Mouse (Mus musculus): ENCODE data around the gene Dnaja3. TPM values are rescaled to one million over a fixed set of nuclear protein-coding genes. Genes with fewer than 3 reads are reported as not detected.

Dnaja3 gene
- polyA plus RNA-seq, 1 experiment from 2014 or later = 49.1 TPM

- H3K9ac ChIP-seq (ENCODE audit: low read depth, low read length) = no peak overlapping the region
- no peaks in the 10 kb centered on the region for H3K27me3 ChIP-seq (ENCODE audit: control insufficient read depth, insufficient read depth, low read length)
- no peak for DNase-seq (ENCODE audit: low spot score)
- peak overlapping the region; percentile 11; the same call in 1 of the 2 replicates for H3K27ac ChIP-seq (ENCODE audit: low read depth, low read length)
- no peaks in the 10 kb centered on the region for H3K36me3 ChIP-seq (ENCODE audit: control insufficient read depth, insufficient read depth, low read length)
- 59% methylated on average over 1 of the region's 1 CpGs for WGBS
- ATAC-seq (ENCODE audit: low FRiP score) = no peak
- H3K9me3 ChIP-seq (ENCODE audit: control insufficient read depth, low read length) = no peaks in the 10 kb centered on the region
- peaks cover 51% of the 10 kb centered on the region for H3K4me1 ChIP-seq (replicated peaks; ENCODE audit: control insufficient read depth, insufficient read depth, low read length)
- no peak overlapping the region for H3K4me2 ChIP-seq (replicated peaks; ENCODE audit: low read depth, low read length)
- no peak overlapping the region for H3K4me3 ChIP-seq (ENCODE audit: low read depth, low read length)
Observed at GRCm38 (mm10) chr16:4603453-4603837, 36.3 kb upstream of the Dnaja3 start.

- Histone ChIP-seq H3K9ac (ENCODE audit: low read depth, low read length) (0 out of 2 replicates have a peak overlapping the region, but pooled peaks have one; percentile 19), H3K27me3 (ENCODE audit: control insufficient read depth, insufficient read depth, low read length) (no peaks in the 10 kb centered on the region), H3K27ac (ENCODE audit: low read depth, low read length) (peak overlapping the region; percentile 11; the same call in 1 of the 2 replicates), H3K4me3 (ENCODE audit: low read depth, low read length) (no peak overlapping the region), H3K4me1 (replicated peaks; ENCODE audit: control insufficient read depth, insufficient read depth, low read length) (peaks cover 43% of the 10 kb centered on the region), H3K9me3 (ENCODE audit: control insufficient read depth, low read length) (no peaks in the 10 kb centered on the region), H3K4me2 (replicated peaks; ENCODE audit: low read depth, low read length) (no peak overlapping the region), H3K36me3 (ENCODE audit: control insufficient read depth, insufficient read depth, low read length) (no peaks in the 10 kb centered on the region)
- no peak for DNase-seq (ENCODE audit: low spot score)
- ATAC-seq (ENCODE audit: low FRiP score) = no peak
- 67% methylated on average over 11 of the region's 11 CpGs for WGBS
Observed at GRCm38 (mm10) chr16:4604293-4604837, 35.4 kb upstream of the Dnaja3 start.

GRCm38 (mm10) chr16:4605514-4606131, 34.2 kb upstream of the Dnaja3 start:
- WGBS = 48% methylated on average over 13 of the region's 13 CpGs
- Histone ChIP-seq H3K4me1 (replicated peaks; ENCODE audit: control insufficient read depth, insufficient read depth, low read length) (peaks cover 38% of the 10 kb centered on the region), H3K27me3 (ENCODE audit: control insufficient read depth, insufficient read depth, low read length) (no peaks in the 10 kb centered on the region), H3K4me3 (ENCODE audit: low read depth, low read length) (no peak overlapping the region), H3K27ac (ENCODE audit: low read depth, low read length) (peak overlapping the region; percentile 47; the same call in 1 of the 2 replicates), H3K9me3 (ENCODE audit: control insufficient read depth, low read length) (no peaks in the 10 kb centered on the region), H3K4me2 (replicated peaks; ENCODE audit: low read depth, low read length) (no peak overlapping the region), H3K36me3 (ENCODE audit: control insufficient read depth, insufficient read depth, low read length) (no peaks in the 10 kb centered on the region), H3K9ac (ENCODE audit: low read depth, low read length) (peak overlapping the region; percentile 11; the same call in 1 of the 2 replicates)
- 0 out of 2 replicates have a peak, but pooled peaks have one; percentile 26 for ATAC-seq (ENCODE audit: low FRiP score)
- no peak for DNase-seq (ENCODE audit: low spot score)

GRCm38 (mm10) chr16:4606431-4607084, 33.2 kb upstream of the Dnaja3 start:
- H3K27ac ChIP-seq (ENCODE audit: low read depth, low read length) = 0 out of 2 replicates have a peak overlapping the region, but pooled peaks have one; percentile 17
- DNase-seq (ENCODE audit: low spot score) = no peak
- no peak for ATAC-seq (ENCODE audit: low FRiP score)
- H3K4me2 ChIP-seq (replicated peaks; ENCODE audit: low read depth, low read length) = no peak overlapping the region
- 0 out of 2 replicates have a peak, but pooled peaks cover 2% of the 10 kb centered on the region for H3K36me3 ChIP-seq (ENCODE audit: control insufficient read depth, insufficient read depth, low read length)
- H3K4me3 ChIP-seq (ENCODE audit: low read depth, low read length) = no peak overlapping the region
- H3K27me3 ChIP-seq (ENCODE audit: control insufficient read depth, insufficient read depth, low read length) = no peaks in the 10 kb centered on the region
- H3K9ac ChIP-seq (ENCODE audit: low read depth, low read length) = 0 out of 2 replicates have a peak overlapping the region, but pooled peaks have one; percentile 11
- H3K4me1 ChIP-seq (replicated peaks; ENCODE audit: control insufficient read depth, insufficient read depth, low read length) = peaks cover 35% of the 10 kb centered on the region
- 36% methylated on average over 5 of the region's 5 CpGs for WGBS
- H3K9me3 ChIP-seq (ENCODE audit: control insufficient read depth, low read length) = no peaks in the 10 kb centered on the region

- peaks cover 6% of the 10 kb centered on the region; the same call in 1 of the 2 replicates for H3K36me3 ChIP-seq (ENCODE audit: control insufficient read depth, insufficient read depth, low read length)
- H3K4me2 ChIP-seq (replicated peaks; ENCODE audit: low read depth, low read length) = no peak overlapping the region
- DNase-seq (ENCODE audit: low spot score) (peak; percentile 88), ATAC-seq (ENCODE audit: low FRiP score) (peak; percentile 15; the same call in 1 of the 2 replicates)
- H3K27ac ChIP-seq (ENCODE audit: low read depth, low read length) = no peak overlapping the region
- H3K4me3 ChIP-seq (ENCODE audit: low read depth, low read length) = no peak overlapping the region
- WGBS = 55% methylated on average over 9 of the region's 9 CpGs
- peaks cover 23% of the 10 kb centered on the region for H3K4me1 ChIP-seq (replicated peaks; ENCODE audit: control insufficient read depth, insufficient read depth, low read length)
- no peaks in the 10 kb centered on the region for H3K9me3 ChIP-seq (ENCODE audit: control insufficient read depth, low read length)
- no peaks in the 10 kb centered on the region for H3K27me3 ChIP-seq (ENCODE audit: control insufficient read depth, insufficient read depth, low read length)
- H3K9ac ChIP-seq (ENCODE audit: low read depth, low read length) = no peak overlapping the region
Observed at GRCm38 (mm10) chr16:4607818-4608531, 31.8 kb upstream of the Dnaja3 start.

GRCm38 (mm10) chr16:4608532-4609059, 31.2 kb upstream of the Dnaja3 start:
- Histone ChIP-seq H3K9me3 (ENCODE audit: control insufficient read depth, low read length) (no peaks in the 10 kb centered on the region), H3K27me3 (ENCODE audit: control insufficient read depth, insufficient read depth, low read length) (no peaks in the 10 kb centered on the region), H3K27ac (ENCODE audit: low read depth, low read length) (no peak overlapping the region), H3K4me1 (replicated peaks; ENCODE audit: control insufficient read depth, insufficient read depth, low read length) (peaks cover 21% of the 10 kb centered on the region), H3K36me3 (ENCODE audit: control insufficient read depth, insufficient read depth, low read length) (peaks cover 12% of the 10 kb centered on the region), H3K4me2 (replicated peaks; ENCODE audit: low read depth, low read length) (no peak overlapping the region), H3K4me3 (ENCODE audit: low read depth, low read length) (no peak overlapping the region), H3K9ac (ENCODE audit: low read depth, low read length) (no peak overlapping the region)
- 90% methylated on average over 19 of the region's 19 CpGs for WGBS
- DNase-seq (ENCODE audit: low spot score) (no peak), ATAC-seq (ENCODE audit: low FRiP score) (no peak)

- no peak overlapping the region for H3K9ac ChIP-seq (ENCODE audit: low read depth, low read length)
- peaks cover 21% of the 10 kb centered on the region for H3K36me3 ChIP-seq (ENCODE audit: control insufficient read depth, insufficient read depth, low read length)
- H3K9me3 ChIP-seq (ENCODE audit: control insufficient read depth, low read length) = no peaks in the 10 kb centered on the region
- H3K4me3 ChIP-seq (ENCODE audit: low read depth, low read length) = no peak overlapping the region
- WGBS = 91% methylated on average over 5 of the region's 5 CpGs
- peaks cover 3% of the 10 kb centered on the region for H3K4me1 ChIP-seq (replicated peaks; ENCODE audit: control insufficient read depth, insufficient read depth, low read length)
- H3K27me3 ChIP-seq (ENCODE audit: control insufficient read depth, insufficient read depth, low read length) = no peaks in the 10 kb centered on the region
- no peak overlapping the region for H3K27ac ChIP-seq (ENCODE audit: low read depth, low read length)
- no peak for DNase-seq (ENCODE audit: low spot score)
- no peak overlapping the region for H3K4me2 ChIP-seq (replicated peaks; ENCODE audit: low read depth, low read length)
- ATAC-seq (ENCODE audit: low FRiP score) = no peak
Observed at GRCm38 (mm10) chr16:4611193-4611592, 28.6 kb upstream of the Dnaja3 start.

- H3K4me2 ChIP-seq (replicated peaks; ENCODE audit: low read depth, low read length) = no peak overlapping the region
- H3K27me3 ChIP-seq (ENCODE audit: control insufficient read depth, insufficient read depth, low read length) = no peaks in the 10 kb centered on the region
- H3K36me3 ChIP-seq (ENCODE audit: control insufficient read depth, insufficient read depth, low read length) = peaks cover 21% of the 10 kb centered on the region
- H3K4me1 ChIP-seq (replicated peaks; ENCODE audit: control insufficient read depth, insufficient read depth, low read length) = no peaks in the 10 kb centered on the region; the same call in 1 of the 2 replicates
- 95% methylated on average over 7 of the region's 7 CpGs for WGBS
- H3K27ac ChIP-seq (ENCODE audit: low read depth, low read length) = no peak overlapping the region
- no peak overlapping the region for H3K4me3 ChIP-seq (ENCODE audit: low read depth, low read length)
- DNase-seq (ENCODE audit: low spot score) = no peak
- ATAC-seq (ENCODE audit: low FRiP score) = no peak
- no peak overlapping the region for H3K9ac ChIP-seq (ENCODE audit: low read depth, low read length)
- no peaks in the 10 kb centered on the region for H3K9me3 ChIP-seq (ENCODE audit: control insufficient read depth, low read length)
Observed at GRCm38 (mm10) chr16:4611676-4612075, 28.1 kb upstream of the Dnaja3 start.

Measured in hindbrain, embryonic 11.5 days (tissue).